Mouse (Mus musculus) heart, adult 18-20 months (tissue): ENCODE measurements around the gene Sphk1. TPM values are rescaled to one million over a fixed set of nuclear protein-coding genes. Genes with fewer than 3 reads are reported as not detected.
A peak's percentile ranks its signal among the peaks of the same experiment; 100 is the strongest.

Experiments used
- DNase-seq, 2 experiments: peaks; one replicate each; pipeline ENCODE4 v3.0.0; 2021 to 2022; ENCODE audit warnings: mixed read lengths in 1 of 2
- total RNA-seq, 2 experiments: library from RNA; stranded (reverse); gene quantifications; 2 replicates each; pipeline ENCODE4 v1.2.3; 2021

Sphk1 gene
- total RNA-seq, 2 experiments from 2014 or later = 0.94 to 1.4 TPM

DNA sequence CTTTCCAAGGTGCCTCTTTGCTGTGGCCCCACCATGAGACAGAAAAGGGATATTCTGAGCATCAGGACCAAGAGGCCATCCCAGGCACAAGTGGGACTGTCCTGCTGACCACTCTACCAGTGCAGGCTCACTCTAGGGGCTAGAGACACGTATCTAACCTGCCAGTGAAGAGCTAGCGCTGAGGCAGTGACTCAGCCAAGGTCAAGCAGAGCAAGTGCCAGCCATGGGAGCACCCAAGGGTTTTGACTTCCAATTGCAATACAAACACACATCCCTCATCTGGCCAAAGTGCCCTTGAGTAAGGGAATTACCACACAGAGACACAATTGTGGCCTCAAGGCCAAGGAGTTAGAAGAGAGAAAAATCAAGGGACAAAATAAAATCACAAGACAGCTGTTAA is 44.7 kb downstream of the Sphk1 start:
- no peak for DNase-seq

DNA sequence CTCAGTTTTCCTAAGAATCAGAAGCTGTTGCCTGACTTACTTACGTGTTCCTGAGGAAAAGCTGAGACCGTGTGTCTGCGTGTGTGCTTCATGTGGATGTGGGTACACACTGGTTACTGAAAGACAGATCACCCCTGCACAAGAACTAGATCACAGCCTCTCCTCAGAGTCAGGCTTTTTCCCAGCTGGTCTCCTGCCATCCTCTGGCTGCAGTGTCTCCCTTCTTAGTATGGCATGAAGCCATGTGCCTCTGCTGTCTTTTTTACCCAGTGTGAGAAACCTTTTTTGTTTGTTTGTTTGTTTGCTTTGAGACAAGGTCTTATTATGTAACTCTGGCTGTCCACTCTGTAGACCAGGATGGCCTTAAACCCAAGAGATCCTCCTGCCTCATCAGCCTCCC is 48.6 kb downstream of the Sphk1 start:
- peak in 1 of 2 experiments; percentile 41 for DNase-seq

DNA sequence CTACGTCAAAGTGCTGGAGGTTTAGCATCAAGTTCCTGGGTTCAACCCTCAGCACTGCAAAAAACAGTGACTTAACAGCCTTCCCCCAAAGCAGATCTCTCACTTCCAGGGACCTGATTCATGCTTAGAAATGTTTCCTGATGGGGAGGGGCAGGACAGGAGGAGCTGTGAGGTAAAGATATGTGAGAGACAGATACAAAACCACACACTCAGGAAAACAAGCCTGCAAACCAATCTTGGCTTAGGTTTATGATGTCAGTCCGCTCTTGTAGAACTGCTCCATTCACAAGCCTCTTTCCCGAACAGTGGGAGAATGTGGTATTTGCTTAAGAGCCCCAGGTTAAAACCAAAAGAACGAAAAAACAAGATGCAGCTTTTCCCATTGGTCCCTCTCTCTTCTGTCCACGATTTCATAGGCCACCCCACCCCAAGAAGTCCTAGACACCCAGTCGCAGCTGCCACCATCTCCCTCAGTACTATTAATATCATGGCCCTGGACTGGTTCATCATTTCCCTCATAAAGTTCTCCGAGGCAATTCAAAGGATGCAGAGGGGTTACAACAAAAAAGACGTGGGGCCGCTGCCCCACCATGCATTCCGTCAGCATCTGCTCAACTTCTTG is 49.4 kb downstream of the Sphk1 start:
- no peak for DNase-seq

DNA sequence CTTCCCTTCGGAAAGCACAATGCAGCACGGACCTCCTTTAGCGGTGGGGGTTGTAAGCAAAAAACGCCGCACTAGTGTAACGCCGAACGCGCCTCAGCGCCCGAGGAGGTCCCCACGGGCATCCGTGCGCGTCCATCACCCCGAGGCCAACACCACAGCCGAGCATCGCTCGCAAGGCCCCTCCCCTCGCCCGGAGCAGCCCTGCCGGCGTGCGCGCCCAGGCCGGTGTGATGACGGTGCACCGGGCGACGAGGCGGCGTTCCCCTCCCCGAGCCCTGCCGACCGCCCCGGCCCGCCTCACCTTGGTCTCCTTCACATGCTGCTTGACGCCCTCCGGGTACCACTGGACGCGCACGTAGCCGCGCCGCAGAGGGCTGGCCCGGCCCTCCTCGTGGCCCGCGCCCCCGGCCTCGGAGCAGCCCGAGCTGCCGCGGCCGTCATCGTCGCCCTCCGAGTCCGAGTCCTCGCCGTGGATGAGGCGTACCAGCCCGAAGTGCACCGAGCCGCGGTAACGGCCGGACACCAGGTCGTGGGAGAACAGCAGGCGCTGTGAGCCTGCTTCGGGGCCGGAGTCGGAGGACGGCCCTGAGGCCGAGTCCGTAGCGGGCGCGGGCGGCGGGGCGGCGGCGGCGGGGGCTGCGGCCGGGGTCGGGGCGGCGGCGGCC is 50.1 kb downstream of the Sphk1 start:
- DNase-seq = peak; percentile 51 to 67

- peak; percentile 86 to 89 for DNase-seq
Measured at GRCm38 (mm10) chr11:116581376-116581814, 50.7 kb downstream of the Sphk1 start, which contains the start of gene Ube2o. Ube2o (minus strand) TSS chr11:116581447.

- DNase-seq = no peak
Measured at GRCm38 (mm10) chr11:116585682-116586081, 55.0 kb downstream of the Sphk1 start.

Other genes starting within 250 kb of the Sphk1 start
- not detected for gene Galr2, start 250.0 kb upstream of the Sphk1 start, total RNA-seq
- 10 to 100 TPM; 50.2 to 55.4 TPM for gene Exoc7, start 223.7 kb upstream of the Sphk1 start, total RNA-seq
- 1 to 10 TPM in 1 of 2 experiments, not detected in 1; 2.2 TPM for gene Foxj1, start 195.5 kb upstream of the Sphk1 start, total RNA-seq
- 1 to 10 TPM; 5.8 to 7.2 TPM for gene Rnf157, start 117.9 kb upstream of the Sphk1 start, total RNA-seq
- 10 to 100 TPM; 32.0 to 33.3 TPM for gene Ubald2, start 96.8 kb upstream of the Sphk1 start, total RNA-seq
- under 1 TPM in 1 of 2 experiments, not detected in 1; 0.05 TPM for gene Qrich2, start 64.7 kb upstream of the Sphk1 start, total RNA-seq
- 10 to 100 TPM; 25.1 to 29.4 TPM for gene Prpsap1, start 36.7 kb upstream of the Sphk1 start, total RNA-seq
- gene Ube2o, start 50.5 kb downstream of the Sphk1 start, total RNA-seq = 10 to 100 TPM; 27.7 to 29.5 TPM
- not detected for gene Aanat, start 55.5 kb downstream of the Sphk1 start, total RNA-seq
- gene Rhbdf2, start 96.1 kb downstream of the Sphk1 start, total RNA-seq = 10 to 100 TPM; 10.6 to 11.5 TPM
- 1 to 10 TPM in 1 of 2 experiments, under 1 TPM in 1; 0.62 to 1.6 TPM for gene Prcd, start 122.6 kb downstream of the Sphk1 start, total RNA-seq
- 10 to 100 TPM; 31.5 to 38.5 TPM for gene Cygb, start 123.4 kb downstream of the Sphk1 start, total RNA-seq
- not detected for gene St6galnac1, start 244.6 kb downstream of the Sphk1 start, total RNA-seq